Mouse (Mus musculus) ES-Bruce4 (cell line): ENCODE results near the gene Gm614. TPM values are rescaled to one million over a fixed set of nuclear protein-coding genes. Genes with fewer than 3 reads are reported as not detected.

Source experiments
- H3K27ac ChIP-seq: 2 replicates; pipeline ENCODE4 v1.5.1; 2012; ENCODE audit warnings: low read length, inconsistent platforms; ENCODE audit not compliant: insufficient read depth
- H3K27me3 ChIP-seq: 2 replicates; pipeline ENCODE4 v1.6.1; 2012; ENCODE audit warnings: mild to moderate bottlenecking, low read length, inconsistent platforms; ENCODE audit not compliant: control insufficient read depth, poor library complexity, insufficient read depth, severe bottlenecking
- H3K36me3 ChIP-seq: 2 replicates; pipeline ENCODE4 v1.6.1; 2012; ENCODE audit warnings: inconsistent platforms, mild to moderate bottlenecking, low read length, moderate library complexity; ENCODE audit not compliant: control insufficient read depth, poor library complexity, insufficient read depth, severe bottlenecking
- H3K4me1 ChIP-seq: one replicate; pipeline ENCODE4 v1.8.1; 2011; ENCODE audit warnings: low read length; ENCODE audit not compliant: control insufficient read depth, insufficient read depth
- H3K4me3 ChIP-seq: 2 replicates; pipeline ENCODE4 v1.5.1; 2011; ENCODE audit warnings: low read depth, mild to moderate bottlenecking, low read length
- H3K9ac ChIP-seq: 2 replicates; pipeline ENCODE4 v1.6.1; 2012; ENCODE audit warnings: low read depth, mild to moderate bottlenecking, inconsistent platforms; ENCODE audit not compliant: poor library complexity, severe bottlenecking
- H3K9me3 ChIP-seq: replicated peaks from 2 replicates; pipeline ENCODE4 v1.6.1; 2012; ENCODE audit warnings: mild to moderate bottlenecking, low read length, inconsistent platforms; ENCODE audit not compliant: control insufficient read depth, poor library complexity, insufficient read depth, severe bottlenecking
- CTCF ChIP-seq: IDR thresholded peaks from one replicate; pipeline ENCODE4 v1.8.1; 2011; ENCODE audit warnings: low read depth, low read length
- EP300 ChIP-seq: IDR thresholded peaks from 2 replicates; pipeline ENCODE4 v1.6.1; 2011; ENCODE audit warnings: low read depth, low read length; ENCODE audit not compliant: insufficient read depth
- POLR2A ChIP-seq: IDR thresholded peaks from one replicate; pipeline ENCODE4 v1.8.1; 2011; ENCODE audit warnings: low read length; ENCODE audit not compliant: insufficient read depth
- polyA plus RNA-seq: library from polyadenylated mRNA; stranded (reverse); fragments of >200 nt; gene quantifications from 2 replicates; pipeline ENCODE4 v1.2.4, GENCODE M21; 2011; ENCODE audit warnings: low read depth; ENCODE audit not compliant: missing spikeins, insufficient read depth, insufficient read length

Gene Gm614
- polyA plus RNA-seq, 1 experiment = not detected

GRCm38 (mm10) chrX:101299055-101299454, 35.3 kb upstream of the Gm614 start, which contains the start of gene Nlgn3:
Nlgn3 (plus strand) TSS chrX:101299168.
- Histone ChIP-seq H3K4me1 (peaks cover 4% of the 10 kb centered on the region), H3K9ac (no peak within 1 kb of the TSS; the same call in 1 of the 2 replicates), H3K27me3 (no peaks in the 10 kb centered on the region), H3K9me3 (no peaks in the 10 kb centered on the region), H3K36me3 (no peaks in the 10 kb centered on the region; the same call in none of the 2 replicates), H3K27ac (no peak within 1 kb of the TSS), H3K4me3 (peak within 1 kb of the TSS; percentile 16; the same call in 1 of the 2 replicates)
- no peak for TF ChIP-seq CTCF
- TF ChIP-seq EP300 = no peak

GRCm38 (mm10) chrX:101290111-101290510, 26.3 kb upstream of the Gm614 start:
- no peak overlapping the region for H3K9ac ChIP-seq
- no peaks in the 10 kb centered on the region for H3K4me1 ChIP-seq
- no peak overlapping the region for H3K27ac ChIP-seq
- no peaks in the 10 kb centered on the region for H3K27me3 ChIP-seq
- H3K36me3 ChIP-seq = peaks cover 15% of the 10 kb centered on the region
- TF ChIP-seq EP300 (no peak), POLR2A (no peak), CTCF (no peak)
- no peaks in the 10 kb centered on the region for H3K9me3 ChIP-seq
- H3K4me3 ChIP-seq = no peak overlapping the region

GRCm38 (mm10) chrX:101289037-101289436, 25.2 kb upstream of the Gm614 start:
- H3K4me1 ChIP-seq = no peaks in the 10 kb centered on the region
- H3K9me3 ChIP-seq = no peaks in the 10 kb centered on the region
- no peaks in the 10 kb centered on the region for H3K27me3 ChIP-seq
- no peak overlapping the region for H3K9ac ChIP-seq
- H3K4me3 ChIP-seq = no peak overlapping the region
- peaks cover 18% of the 10 kb centered on the region for H3K36me3 ChIP-seq
- no peak overlapping the region for H3K27ac ChIP-seq
- no peak for TF ChIP-seq CTCF
- TF ChIP-seq POLR2A = no peak
- TF ChIP-seq EP300 = no peak

- Histone ChIP-seq H3K27me3 (no peaks in the 10 kb centered on the region), H3K4me1 (no peaks in the 10 kb centered on the region), H3K9ac (no peak overlapping the region), H3K36me3 (peaks cover 17% of the 10 kb centered on the region), H3K27ac (no peak overlapping the region), H3K9me3 (no peaks in the 10 kb centered on the region), H3K4me3 (no peak overlapping the region)
- TF ChIP-seq POLR2A = no peak
- TF ChIP-seq EP300 = no peak
- TF ChIP-seq CTCF = no peak
Observed at GRCm38 (mm10) chrX:101288432-101288831, 24.6 kb upstream of the Gm614 start.

GRCm38 (mm10) chrX:101287543-101287942, 23.8 kb upstream of the Gm614 start:
- no peaks in the 10 kb centered on the region for H3K4me1 ChIP-seq
- no peaks in the 10 kb centered on the region for H3K9me3 ChIP-seq
- peaks cover 14% of the 10 kb centered on the region for H3K36me3 ChIP-seq
- H3K27me3 ChIP-seq = no peaks in the 10 kb centered on the region
- H3K9ac ChIP-seq = no peak overlapping the region
- no peak overlapping the region for H3K27ac ChIP-seq
- no peak overlapping the region for H3K4me3 ChIP-seq
- no peak for TF ChIP-seq CTCF
- TF ChIP-seq EP300 = no peak
- no peak for TF ChIP-seq POLR2A

- no peaks in the 10 kb centered on the region for H3K4me1 ChIP-seq
- H3K36me3 ChIP-seq = peaks cover 14% of the 10 kb centered on the region
- H3K9me3 ChIP-seq = no peaks in the 10 kb centered on the region
- TF ChIP-seq POLR2A (no peak), CTCF (no peak), EP300 (no peak)
- no peaks in the 10 kb centered on the region for H3K27me3 ChIP-seq
- H3K9ac ChIP-seq = no peak overlapping the region
- H3K27ac ChIP-seq = no peak overlapping the region
- H3K4me3 ChIP-seq = no peak overlapping the region
Observed at GRCm38 (mm10) chrX:101285953-101286670, 22.3 kb upstream of the Gm614 start.
